Comparison of ENCODE assay signal across 8 mouse cellular contexts in genomic region chr5:106925488-106926368, GRCm38 (mm10). TPM values are rescaled to one million over a fixed set of nuclear protein-coding genes. Genes with fewer than 3 reads are reported as not detected.
DNase-seq lines count a peak whose midpoint lies in the region; ATAC-seq and TF ChIP-seq lines count a peak whose summit lies in the region.

Gene Hfm1 (minus strand): TSS chr5:106926321.

- intact Hi-C loops in heart, postnatal 36 days (cut with DNase I), result no loop called here

- peak within 1 kb of the TSS; percentile 44 for H3K4me3 ChIP-seq in lung, adult 2 months (replicated peaks; ENCODE audit: extremely low read depth, low read depth, low read length)

- TF ChIP-seq CTCF in lung, adult 2 months (IDR thresholded peaks at IDR 0.05; ENCODE audit: insufficient read depth, low read length), result no peak

- 2% methylated on average over 71 of the region's 76 CpGs for WGBS in lung, adult 2 months

- DNase-seq in CD8-positive naive resting alpha-beta T cell, adult 2 months (ENCODE audit: low read depth in 2 of 2, low spot score in 2 of 2), result peak; percentile 3 to 12
- peak; percentile 46 for DNase-seq in c-Kit-positive CD71-negative TER-119-negative erythroid progenitor cells, embryonic 14.5 days (ENCODE audit: low read depth)
- DNase-seq in heart, postnatal 36 days, result peak; percentile 11 to 22
- DNase-seq in layer of hippocampus, adult 9-10 months (ENCODE audit: low spot score), result peak; percentile 8
- peak; percentile 12 for DNase-seq in lung, adult 2 months
- DNase-seq in ovary, postnatal 10 days (ENCODE audit: low spot score), result peak; percentile 33
- DNase-seq in thymus, postnatal 10 days (ENCODE audit: low spot score in 2 of 2), result peak; percentile 20 to 55

- no peak for TF ChIP-seq POLR2A in lung, adult 2 months (IDR thresholded peaks at IDR 0.05; ENCODE audit: borderline replicate concordance, extremely low read depth, low read depth, low read length)

- no peaks in the 10 kb centered on the region for H3K4me1 ChIP-seq in lung, adult 2 months (ENCODE audit: control insufficient read depth, insufficient read depth, low read length)

- ATAC-seq in erythroid progenitor cell, adult 5-6 weeks (replicated peaks; ENCODE audit: low FRiP score, poor library complexity, severe bottlenecking), result peak; percentile 73

RNA-seq across cellular contexts. Expression of gene Hfm1, which starts in this region (rescaled TPM):
- total RNA-seq in erythroid progenitor cell, adult 5-6 weeks (2015; ENCODE audit: low replicate concordance), result 5.0 TPM in 1 of 2 replicates, not detected in the other
- total RNA-seq in erythroid progenitor cell, adult 5-6 weeks (2017; ENCODE audit: low replicate concordance), result not detected in 2 replicates
- not detected for total RNA-seq in heart, postnatal 36 days (2021)
- not detected in 2 replicates for polyA plus RNA-seq in lung, adult 2 months (2012; rRNA removed)

Comparison
In these comparisons a context has a peak if more than half of its experiments do, and no peak if none do; other contexts are left out.
1. Peak in every context shown above with its lines: DNase-seq, ATAC-seq and H3K4me3 ChIP-seq.
2. Peak in DNase-seq in heart, postnatal 36 days; RNA of the gene not detected or under 1 TPM.
3. Peak in DNase-seq and H3K4me3 ChIP-seq in lung, adult 2 months; RNA of the gene not detected or under 1 TPM.